Mouse (Mus musculus): ENCODE measurements at regions not wholly inside any gene's neighbourhood (a gene's known extent, or its start where the extent isn't known, plus 50 kb on each side); places are given as distances from the start of the nearest gene placed in this dataset.

DNA sequence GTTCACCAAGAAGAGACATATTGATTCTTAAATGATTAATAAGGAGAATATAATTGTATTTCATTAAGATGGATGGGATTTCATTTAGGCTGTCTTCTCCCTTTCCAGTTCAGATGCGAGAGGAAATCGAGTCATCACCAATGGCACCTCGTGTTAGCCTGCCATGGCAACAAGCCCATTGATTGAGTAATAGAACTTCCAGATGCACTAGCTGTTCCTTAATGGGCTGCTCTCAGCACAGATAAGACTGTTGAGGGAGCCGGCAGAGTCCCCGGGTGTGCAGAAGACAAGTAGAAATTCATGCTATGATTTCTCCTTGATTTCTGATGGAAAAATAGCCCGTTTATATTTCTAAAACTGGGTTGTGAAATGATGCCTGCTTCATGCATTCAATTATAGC lies 336.5 kb upstream of the Slc35b3 start:
- no peaks in the 10 kb centered on the region for H3K4me1 ChIP-seq (ENCODE audit: control insufficient read depth in 2 of 2, insufficient read depth in 2 of 2, low read length in 2 of 2, poor library complexity in 1 of 2)
- TF ChIP-seq ZC3H11A (IDR thresholded peaks at IDR 0.05; ENCODE audit: borderline replicate concordance, low read depth, low read length), result no peak
- no peaks in the 10 kb centered on the region for H3K36me3 ChIP-seq (ENCODE audit: control insufficient read depth, insufficient read depth, low read length, poor library complexity, severe bottlenecking)
- H3K9ac ChIP-seq (ENCODE audit: insufficient read depth, low read depth, low read length, poor library complexity, severe bottlenecking), result no peak overlapping the region
- no peak overlapping the region for H3K4me3 ChIP-seq (ENCODE audit: insufficient read depth in 1 of 2, low read depth in 1 of 2, low read length in 2 of 2, poor library complexity in 1 of 2, severe bottlenecking in 1 of 2)
- no peak overlapping the region for H3K27ac ChIP-seq (ENCODE audit: insufficient read depth, low read depth, low read length, poor library complexity, severe bottlenecking)
- no peaks in the 10 kb centered on the region for H3K9me3 ChIP-seq (ENCODE audit: control insufficient read depth, insufficient read depth, low read depth, low read length)
- in situ Hi-C loops (cut with MboI; ENCODE audit: low sequenced_read_pairs in 2 of 2, unreplicated experiment in 2 of 2), result no loop called here
- no peak for DNase-seq (ENCODE audit: low read depth, low spot score)

DNA sequence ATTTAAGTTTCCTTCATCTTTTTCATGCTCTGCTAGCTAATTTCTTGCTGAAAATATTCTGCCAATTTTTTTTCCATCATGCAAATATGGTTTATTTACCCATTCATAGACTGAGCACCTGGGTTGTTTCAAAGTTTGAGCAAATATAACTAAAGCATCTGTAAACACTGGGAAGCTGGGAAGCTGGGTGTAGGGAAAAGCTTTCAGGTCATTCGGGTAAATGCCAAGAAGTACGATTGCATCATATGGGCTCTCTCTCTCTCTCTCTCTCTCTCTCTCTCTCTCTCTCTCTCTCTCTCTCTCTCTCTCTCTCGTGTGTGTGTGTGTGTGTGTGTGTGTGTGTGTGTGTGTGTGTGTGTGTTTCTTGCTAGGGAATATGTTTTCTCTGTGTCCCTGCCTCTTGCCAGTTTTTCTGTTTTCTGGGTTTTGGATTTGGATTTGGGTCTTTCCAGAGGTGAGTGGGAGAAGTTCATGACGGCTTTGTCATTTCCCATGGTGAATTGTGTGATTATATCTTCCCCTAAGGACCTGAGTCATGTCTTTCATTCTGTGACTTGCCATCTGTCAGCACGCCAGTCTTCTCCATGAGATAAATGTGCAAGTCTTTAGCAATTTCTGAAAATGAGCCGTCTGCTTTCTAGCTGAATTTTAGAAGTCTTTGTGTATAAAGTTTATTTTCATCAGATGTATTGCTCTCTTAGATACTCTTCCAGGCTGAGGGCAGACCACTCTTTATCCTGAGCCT lies 329.7 kb upstream of the Slc35b3 start:
- TF ChIP-seq HCFC1 (IDR thresholded peaks at IDR 0.05; ENCODE audit: borderline replicate concordance, insufficient read depth, low read length), result no peak
- in situ Hi-C loops (cut with MboI; ENCODE audit: low sequenced_read_pairs in 2 of 2, unreplicated experiment in 2 of 2), result no loop called here
- H3K4me1 ChIP-seq (ENCODE audit: control insufficient read depth in 2 of 2, insufficient read depth in 2 of 2, low read length in 2 of 2, poor library complexity in 1 of 2), result no peaks in the 10 kb centered on the region
- no peak for DNase-seq (ENCODE audit: low read depth, low spot score)
- no peak overlapping the region for H3K9ac ChIP-seq (ENCODE audit: insufficient read depth, low read depth, low read length, poor library complexity, severe bottlenecking)
- H3K27ac ChIP-seq (ENCODE audit: insufficient read depth, low read depth, low read length, poor library complexity, severe bottlenecking), result no peak overlapping the region
- H3K9me3 ChIP-seq (ENCODE audit: control insufficient read depth, insufficient read depth, low read depth, low read length), result no peaks in the 10 kb centered on the region
- no peak overlapping the region for H3K4me3 ChIP-seq (ENCODE audit: insufficient read depth in 1 of 2, low read depth in 1 of 2, low read length in 2 of 2, poor library complexity in 1 of 2, severe bottlenecking in 1 of 2)
- no peaks in the 10 kb centered on the region for H3K36me3 ChIP-seq (ENCODE audit: control insufficient read depth, insufficient read depth, low read length, poor library complexity, severe bottlenecking)

DNA sequence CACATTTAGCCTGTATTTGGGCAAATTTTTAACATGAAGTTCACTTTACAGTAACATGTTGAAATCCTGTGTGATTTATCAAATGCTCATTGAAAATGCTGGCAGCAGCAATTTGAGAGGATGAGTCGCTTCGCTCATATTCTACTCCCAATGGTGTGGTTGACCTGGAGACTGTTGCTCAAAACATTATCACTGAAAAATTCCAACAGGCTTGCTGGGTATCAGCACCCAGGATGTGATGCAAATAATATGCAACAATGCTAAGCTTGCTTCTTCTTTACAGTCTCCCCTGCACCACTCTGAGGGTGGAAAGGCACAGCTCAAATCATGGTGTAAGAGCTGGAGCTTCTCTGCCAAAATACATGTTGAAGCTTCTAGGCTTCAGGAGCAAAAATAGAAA lies 321.6 kb upstream of the Slc35b3 start:
- TF ChIP-seq ZNF384 (IDR thresholded peaks at IDR 0.05; ENCODE audit: low read depth, low read length) (no peak), MAFK (IDR thresholded peaks at IDR 0.05; ENCODE audit: insufficient read depth, low read depth, low read length) (no peak), ZC3H11A (IDR thresholded peaks at IDR 0.05; ENCODE audit: borderline replicate concordance, low read depth, low read length) (no peak), HCFC1 (IDR thresholded peaks at IDR 0.05; ENCODE audit: borderline replicate concordance, insufficient read depth, low read length) (no peak), CHD2 (IDR thresholded peaks at IDR 0.05; ENCODE audit: low read depth, low read length) (no peak)
- no peaks in the 10 kb centered on the region for H3K9me3 ChIP-seq (ENCODE audit: control insufficient read depth, insufficient read depth, low read depth, low read length)
- no peak for DNase-seq (ENCODE audit: low read depth, low spot score)
- H3K4me1 ChIP-seq (ENCODE audit: control insufficient read depth in 2 of 2, insufficient read depth in 2 of 2, low read length in 2 of 2, poor library complexity in 1 of 2), result no peaks in the 10 kb centered on the region
- no peak overlapping the region for H3K9ac ChIP-seq (ENCODE audit: insufficient read depth, low read depth, low read length, poor library complexity, severe bottlenecking)
- in situ Hi-C loops (cut with MboI; ENCODE audit: low sequenced_read_pairs in 2 of 2, unreplicated experiment in 2 of 2), result no loop called here
- H3K36me3 ChIP-seq (ENCODE audit: control insufficient read depth, insufficient read depth, low read length, poor library complexity, severe bottlenecking), result no peaks in the 10 kb centered on the region
- no peak overlapping the region for H3K27ac ChIP-seq (ENCODE audit: insufficient read depth, low read depth, low read length, poor library complexity, severe bottlenecking)
- no peak overlapping the region for H3K4me3 ChIP-seq (ENCODE audit: insufficient read depth in 1 of 2, low read depth in 1 of 2, low read length in 2 of 2, poor library complexity in 1 of 2, severe bottlenecking in 1 of 2)

DNA sequence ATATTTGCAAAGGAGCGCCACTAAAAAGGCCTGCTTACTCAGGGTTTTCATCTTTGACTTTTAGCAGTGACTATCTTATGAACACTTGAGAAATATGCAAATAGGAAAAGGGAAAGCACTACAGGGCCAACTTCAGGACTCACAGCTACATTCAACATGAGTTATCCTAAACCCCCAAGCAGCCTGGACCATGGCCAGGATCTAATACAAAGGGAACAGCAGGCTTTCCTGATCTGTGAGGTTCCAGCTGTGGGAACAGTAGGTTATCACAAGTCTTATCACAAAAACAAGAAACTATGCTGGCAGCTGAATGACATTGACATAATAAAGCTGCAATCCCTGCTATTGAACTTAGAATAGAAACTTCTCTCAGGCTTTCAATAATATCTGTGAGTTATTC lies 317.4 kb upstream of the Slc35b3 start:
- Histone ChIP-seq H3K9me3 (ENCODE audit: control insufficient read depth, insufficient read depth, low read depth, low read length) (no peaks in the 10 kb centered on the region), H3K27ac (ENCODE audit: insufficient read depth, low read depth, low read length, poor library complexity, severe bottlenecking) (no peak overlapping the region), H3K4me3 (ENCODE audit: insufficient read depth in 1 of 2, low read depth in 1 of 2, low read length in 2 of 2, poor library complexity in 1 of 2, severe bottlenecking in 1 of 2) (no peak overlapping the region), H3K4me1 (ENCODE audit: control insufficient read depth in 2 of 2, insufficient read depth in 2 of 2, low read length in 2 of 2, poor library complexity in 1 of 2) (no peaks in the 10 kb centered on the region), H3K36me3 (ENCODE audit: control insufficient read depth, insufficient read depth, low read length, poor library complexity, severe bottlenecking) (no peaks in the 10 kb centered on the region), H3K9ac (ENCODE audit: insufficient read depth, low read depth, low read length, poor library complexity, severe bottlenecking) (no peak overlapping the region)
- in situ Hi-C loops (cut with MboI; ENCODE audit: low sequenced_read_pairs in 2 of 2, unreplicated experiment in 2 of 2), result no loop called here
- no peak for TF ChIP-seq MAFK (IDR thresholded peaks at IDR 0.05; ENCODE audit: insufficient read depth, low read depth, low read length)
- no peak for DNase-seq (ENCODE audit: low read depth, low spot score)

DNA sequence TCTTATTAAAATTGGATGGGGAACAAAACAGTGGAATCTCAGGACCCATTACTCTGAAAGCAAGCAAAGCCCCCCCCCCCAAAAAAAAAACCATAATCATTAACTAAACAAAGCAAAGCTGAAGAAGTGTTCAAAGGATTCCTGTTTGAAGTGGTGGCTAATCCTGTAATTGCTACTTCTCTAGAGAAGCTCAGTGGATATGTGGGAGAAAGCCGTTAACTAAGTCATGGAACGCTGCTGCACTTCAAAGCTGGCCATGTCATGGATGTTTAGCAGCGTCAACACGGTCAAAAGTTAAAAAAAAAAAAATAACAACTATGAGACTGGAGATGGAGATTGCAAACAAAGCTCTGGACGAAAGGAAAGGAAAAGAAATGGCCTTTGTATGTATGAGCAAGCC lies 305.3 kb upstream of the Slc35b3 start:
- Histone ChIP-seq H3K4me3 (ENCODE audit: insufficient read depth in 1 of 2, low read depth in 1 of 2, low read length in 2 of 2, poor library complexity in 1 of 2, severe bottlenecking in 1 of 2) (no peak overlapping the region), H3K27ac (ENCODE audit: insufficient read depth, low read depth, low read length, poor library complexity, severe bottlenecking) (no peak overlapping the region), H3K9ac (ENCODE audit: insufficient read depth, low read depth, low read length, poor library complexity, severe bottlenecking) (no peak overlapping the region), H3K36me3 (ENCODE audit: control insufficient read depth, insufficient read depth, low read length, poor library complexity, severe bottlenecking) (no peaks in the 10 kb centered on the region), H3K9me3 (ENCODE audit: control insufficient read depth, insufficient read depth, low read depth, low read length) (no peaks in the 10 kb centered on the region), H3K4me1 (ENCODE audit: control insufficient read depth in 2 of 2, insufficient read depth in 2 of 2, low read length in 2 of 2, poor library complexity in 1 of 2) (no peaks in the 10 kb centered on the region)
- in situ Hi-C loops (cut with MboI; ENCODE audit: low sequenced_read_pairs in 2 of 2, unreplicated experiment in 2 of 2), result no loop called here
- TF ChIP-seq CHD2 (IDR thresholded peaks at IDR 0.05; ENCODE audit: low read depth, low read length), result no peak
- no peak for TF ChIP-seq HCFC1 (IDR thresholded peaks at IDR 0.05; ENCODE audit: borderline replicate concordance, insufficient read depth, low read length)
- no peak for TF ChIP-seq ZNF384 (IDR thresholded peaks at IDR 0.05; ENCODE audit: low read depth, low read length)
- TF ChIP-seq MAFK (IDR thresholded peaks at IDR 0.05; ENCODE audit: insufficient read depth, low read depth, low read length), result no peak
- TF ChIP-seq ZC3H11A (IDR thresholded peaks at IDR 0.05; ENCODE audit: borderline replicate concordance, low read depth, low read length), result no peak
- no peak for DNase-seq (ENCODE audit: low read depth, low spot score)
